Mouse (Mus musculus): ENCODE results near the gene Mmd.

GRCm38 (mm10) chr11:90256833-90257525 lies 7.7 kb downstream of the Mmd start:
- TF ChIP-seq CTCF (IDR thresholded peaks at IDR 0.05; ENCODE audit: low read depth, low read length) (no peak), POLR2AphosphoS5 (IDR thresholded peaks at IDR 0.05; ENCODE audit: insufficient replicate concordance, low read depth, low read length) (no peak), GATA1 (IDR thresholded peaks at IDR 0.05; ENCODE audit: borderline replicate concordance, low read length) (no peak), TAL1 (conservative IDR thresholded peaks at IDR 0.05; ENCODE audit: low read depth, low read length) (no peak), GATA2 (IDR thresholded peaks at IDR 0.05; ENCODE audit: borderline replicate concordance, low read depth, low read length) (no peak)

Data from G1E (cell line).